Mouse (Mus musculus) embryonic fibroblast, embryonic 13.5 days (primary cell): ENCODE data around the gene Sik3. TPM values are rescaled to one million over a fixed set of nuclear protein-coding genes. Genes with fewer than 3 reads are reported as not detected.

Experiments used
- H3K27ac ChIP-seq: 2 replicates; pipeline ENCODE4 v1.5.1; 2012; ENCODE audit warnings: low read length, control low read depth, inconsistent platforms; ENCODE audit not compliant: insufficient read depth
- H3K4me1 ChIP-seq: 2 replicates; pipeline ENCODE4 v1.6.1; 2011; ENCODE audit warnings: low read length; ENCODE audit not compliant: control insufficient read depth, insufficient read depth
- H3K4me3 ChIP-seq: 2 replicates; pipeline ENCODE4 v1.5.1; 2011; ENCODE audit warnings: mild to moderate bottlenecking, control low read depth, low read length; ENCODE audit not compliant: insufficient read depth
- CTCF ChIP-seq: IDR thresholded peaks from 2 replicates; pipeline ENCODE4 v1.5.1; 2011; ENCODE audit warnings: mild to moderate bottlenecking, control low read depth, low read length, moderate library complexity, borderline replicate concordance; ENCODE audit not compliant: insufficient read depth
- POLR2A ChIP-seq: IDR thresholded peaks from 2 replicates; pipeline ENCODE4 v1.6.1; 2011; ENCODE audit warnings: low read depth, mild to moderate bottlenecking, control low read depth, low read length, moderate library complexity
- polyA plus RNA-seq: library from polyadenylated mRNA; stranded (reverse); fragments of >200 nt; gene quantifications from 2 replicates; pipeline ENCODE4 v1.2.4, GENCODE M21; 2011; ENCODE audit warnings: low read depth; ENCODE audit not compliant: missing spikeins, insufficient read length

Sik3 gene
- polyA plus RNA-seq, 1 experiment: 37.7 TPM

GRCm38 (mm10) chr9:46224945-46225660 lies 212.5 kb downstream of the Sik3 start:
- Histone ChIP-seq H3K4me1 (no peaks in the 10 kb centered on the region), H3K4me3 (no peak overlapping the region), H3K27ac (no peak overlapping the region)
- TF ChIP-seq CTCF (no peak), POLR2A (no peak)

- Histone ChIP-seq H3K4me1 (no peaks in the 10 kb centered on the region), H3K27ac (no peak overlapping the region)
- TF ChIP-seq CTCF (no peak), POLR2A (no peak)
Measured at GRCm38 (mm10) chr9:46227064-46227614, 214.5 kb downstream of the Sik3 start.

GRCm38 (mm10) chr9:46228491-46228890 lies 215.9 kb downstream of the Sik3 start, which contains the start of gene Apoa1:
Gene Apoa1 (plus strand): TSS chr9:46228580.
- no peaks in the 10 kb centered on the region for H3K4me1 ChIP-seq
- no peak for TF ChIP-seq POLR2A
- TF ChIP-seq CTCF: no peak

More at GRCm38 (mm10) chr9:46227064-46227614, 214.5 kb downstream of the Sik3 start:
- H3K4me3 ChIP-seq: no peak overlapping the region

GRCm38 (mm10) chr9:46229573-46230449 lies 217.2 kb downstream of the Sik3 start:
- TF ChIP-seq POLR2A: no peak
- TF ChIP-seq CTCF: peak; percentile 51; the same call in 1 of the 2 replicates
- peak overlapping the region; percentile 30 for H3K4me3 ChIP-seq
- no peak overlapping the region for H3K27ac ChIP-seq
- no peaks in the 10 kb centered on the region for H3K4me1 ChIP-seq

More at GRCm38 (mm10) chr9:46228491-46228890, 215.9 kb downstream of the Sik3 start, which contains the start of gene Apoa1:
- Histone ChIP-seq H3K4me3 (no peak within 1 kb of the TSS), H3K27ac (no peak within 1 kb of the TSS)

GRCm38 (mm10) chr9:46230450-46230975 lies 217.9 kb downstream of the Sik3 start:
- Histone ChIP-seq H3K4me1 (no peaks in the 10 kb centered on the region), H3K27ac (no peak overlapping the region), H3K4me3 (peak overlapping the region; percentile 30)
- no peak for TF ChIP-seq POLR2A
- TF ChIP-seq CTCF: no peak

- TF ChIP-seq POLR2A (no peak), CTCF (no peak)
- H3K4me1 ChIP-seq: no peaks in the 10 kb centered on the region
- no peak overlapping the region for H3K27ac ChIP-seq
Measured at GRCm38 (mm10) chr9:46235196-46235595, 222.6 kb downstream of the Sik3 start.

GRCm38 (mm10) chr9:46235596-46235648 lies 222.8 kb downstream of the Sik3 start, which contains the start of gene Apoc3:
Gene Apoc3 (minus strand): TSS chr9:46235636.
- Histone ChIP-seq H3K27ac (no peak within 1 kb of the TSS), H3K4me1 (no peaks in the 10 kb centered on the region)
- TF ChIP-seq POLR2A: no peak
- TF ChIP-seq CTCF: no peak

More at GRCm38 (mm10) chr9:46235196-46235595, 222.6 kb downstream of the Sik3 start:
- no peak overlapping the region for H3K4me3 ChIP-seq

GRCm38 (mm10) chr9:46235649-46236048 lies 223.0 kb downstream of the Sik3 start:
- H3K27ac ChIP-seq: no peak overlapping the region
- H3K4me1 ChIP-seq: no peaks in the 10 kb centered on the region
- no peak for TF ChIP-seq CTCF
- TF ChIP-seq POLR2A: no peak
- no peak overlapping the region for H3K4me3 ChIP-seq

More at GRCm38 (mm10) chr9:46235596-46235648, 222.8 kb downstream of the Sik3 start, which contains the start of gene Apoc3:
- no peak within 1 kb of the TSS for H3K4me3 ChIP-seq

GRCm38 (mm10) chr9:46238850-46239249 lies 226.2 kb downstream of the Sik3 start:
- TF ChIP-seq CTCF: no peak
- no peak for TF ChIP-seq POLR2A
- no peak overlapping the region for H3K27ac ChIP-seq
- H3K4me1 ChIP-seq: no peaks in the 10 kb centered on the region
- H3K4me3 ChIP-seq: no peak overlapping the region
